Mouse (Mus musculus): ENCODE results near the gene Cfap77.
"Not testable (repeated sequence)": the region's sequence is repeated elsewhere in the genome, so short reads cannot be mapped to it uniquely, and the experiment has no call there.

Gene Cfap77

GRCm38 (mm10) chr2:29054991-29055390 lies at the start of gene Cfap77:
TSS of gene Cfap77 (minus strand) at chr2:29055066.
- peak; percentile 91 for DNase-seq

- not testable (repeated sequence) for DNase-seq
Measured at GRCm38 (mm10) chr2:29102416-29103377, 47.8 kb upstream of the Cfap77 start.

DNA sequence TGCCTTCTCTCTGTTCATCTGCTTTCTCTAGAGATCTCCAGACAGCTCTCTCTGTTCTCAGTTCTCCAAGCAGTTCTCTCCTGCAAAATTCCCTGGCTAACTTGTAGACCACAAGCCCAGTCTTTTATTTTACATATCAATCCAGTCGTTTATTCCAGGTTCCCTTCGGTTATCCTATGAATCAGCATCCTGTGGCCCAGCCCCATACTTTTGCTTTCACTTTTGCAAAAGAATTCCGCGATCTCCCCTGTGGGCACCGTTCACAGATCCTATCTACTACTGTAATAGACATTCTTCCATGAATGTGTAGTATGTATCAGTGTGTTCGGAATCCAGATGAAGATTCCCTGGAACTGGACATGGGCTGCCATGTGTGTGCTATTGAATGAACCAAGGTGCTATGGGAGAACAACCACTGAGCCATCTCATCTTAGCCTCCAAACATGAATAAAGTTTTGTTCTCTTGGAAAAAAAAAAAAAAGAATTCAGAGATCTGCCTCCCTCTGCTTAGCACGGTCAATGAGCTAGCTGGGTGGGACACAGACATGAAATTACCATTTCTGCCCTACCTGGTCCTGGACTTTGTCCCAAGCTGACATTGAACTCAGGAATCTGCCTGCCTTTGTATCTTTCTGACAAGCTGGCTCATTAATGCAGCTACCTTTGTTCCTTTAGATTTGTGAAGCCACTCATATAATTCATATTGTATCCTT lies 46.1 kb upstream of the Cfap77 start:
- DNase-seq, result no peak

- DNase-seq, result no peak
Measured at GRCm38 (mm10) chr2:29099646-29100045, 44.8 kb upstream of the Cfap77 start.

DNA sequence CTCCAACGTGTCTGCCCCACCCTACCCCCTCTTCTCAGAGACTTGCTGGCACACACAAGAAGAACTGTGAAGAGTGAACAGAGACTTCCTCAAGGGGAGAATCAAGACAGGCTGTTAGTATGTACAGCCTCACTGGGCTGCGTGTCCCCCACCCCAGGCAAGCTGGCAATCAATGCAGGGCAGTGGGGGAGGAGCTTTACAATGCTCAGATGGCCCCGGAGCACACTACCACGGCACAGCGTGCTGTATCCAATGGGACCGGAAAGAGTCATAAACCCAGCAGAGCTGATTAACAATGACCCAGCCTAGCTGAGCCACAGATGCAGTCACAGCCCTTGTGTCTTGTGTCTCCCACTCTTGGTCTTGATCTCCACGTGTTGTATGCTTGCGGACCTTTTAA lies 43.9 kb upstream of the Cfap77 start:
- no peak for DNase-seq

GRCm38 (mm10) chr2:29097955-29098354 lies 43.1 kb upstream of the Cfap77 start:
- DNase-seq, result not testable (repeated sequence)

- DNase-seq, result no peak
Measured at GRCm38 (mm10) chr2:29097465-29097864, 42.6 kb upstream of the Cfap77 start.

DNA sequence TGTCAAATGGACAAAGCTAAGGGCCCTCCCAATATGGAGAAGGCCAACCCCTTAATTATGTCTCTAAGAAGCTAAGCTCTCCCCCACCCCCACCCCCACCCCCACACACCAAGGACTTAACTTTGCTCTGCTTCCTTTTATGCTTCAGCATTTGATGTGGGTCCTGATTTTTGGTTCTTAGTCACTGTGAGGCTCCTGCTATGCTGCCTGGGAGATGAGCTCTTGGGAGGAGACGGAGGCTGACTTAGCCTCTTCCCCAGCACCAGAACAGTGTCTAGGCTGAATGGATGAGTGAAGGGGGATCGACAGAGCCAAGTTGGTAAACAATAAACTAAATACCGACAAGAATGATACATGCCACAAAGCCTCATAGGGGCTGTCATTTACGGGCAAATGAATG lies 41.9 kb upstream of the Cfap77 start:
- DNase-seq, result no peak

- no peak for DNase-seq
Measured at GRCm38 (mm10) chr2:29095674-29096073, 40.8 kb upstream of the Cfap77 start.

DNA sequence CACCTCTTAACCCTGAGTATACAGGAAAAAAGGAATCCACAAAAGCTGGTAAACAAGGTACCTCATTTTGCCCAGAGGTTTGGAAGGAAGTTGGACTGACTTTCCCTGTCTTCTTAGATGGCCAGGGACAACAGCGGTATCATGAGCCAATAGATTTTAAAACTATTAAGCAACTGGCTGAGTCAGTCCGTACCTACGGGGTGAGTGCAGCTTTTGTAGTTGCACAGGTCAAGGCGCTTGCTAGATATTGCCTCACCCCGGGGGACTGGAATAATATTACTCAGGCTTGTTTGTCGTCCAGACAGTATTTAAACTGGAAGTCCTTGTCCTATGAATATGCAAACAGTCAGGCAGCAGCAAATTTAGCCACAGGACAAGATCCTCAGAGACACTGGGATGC lies 34.4 kb upstream of the Cfap77 start:
- DNase-seq, result not testable (repeated sequence)

DNA sequence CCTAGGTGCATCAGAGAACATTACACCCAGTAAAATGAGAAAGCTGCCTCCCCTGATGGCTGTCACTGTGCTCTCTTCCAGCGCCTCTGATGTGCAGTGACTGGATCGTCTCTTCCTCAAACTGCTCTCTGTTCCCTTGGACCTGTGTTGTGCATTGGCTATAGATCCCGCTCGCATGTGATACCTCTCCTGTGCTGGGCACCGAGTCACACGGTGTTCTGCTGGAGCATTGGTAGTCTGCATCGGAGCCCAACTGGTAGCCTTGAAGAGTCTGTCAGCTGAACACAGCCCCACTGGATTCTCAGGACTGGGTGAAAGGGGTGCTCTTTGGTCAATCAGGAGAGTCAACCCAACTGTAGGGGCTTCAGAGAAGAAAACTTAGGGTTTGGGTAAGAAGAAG lies 31.2 kb upstream of the Cfap77 start:
- DNase-seq, result no peak

GRCm38 (mm10) chr2:29081965-29082364 lies 27.1 kb upstream of the Cfap77 start:
- no peak for DNase-seq

DNA sequence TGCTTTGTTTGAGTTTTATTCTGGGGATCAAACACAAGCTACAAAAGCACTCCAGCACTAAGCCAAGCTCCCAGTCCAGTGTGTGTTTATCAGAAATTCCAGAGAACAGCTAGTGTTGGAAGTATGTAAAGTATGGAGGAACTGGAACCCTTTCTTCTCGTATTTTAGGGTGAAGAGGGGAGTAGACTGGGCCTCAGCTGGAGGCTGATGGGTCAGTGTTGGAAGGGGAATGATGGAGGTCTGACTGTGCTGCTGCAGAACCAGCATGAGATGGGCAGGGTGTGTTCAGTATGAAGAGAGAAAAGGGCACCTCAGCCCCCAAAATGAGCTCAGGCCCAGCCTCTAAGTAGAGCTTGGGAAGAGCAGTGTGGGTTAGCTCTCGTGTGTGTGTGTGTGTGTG lies 21.4 kb upstream of the Cfap77 start:
- DNase-seq, result no peak

- DNase-seq, result no peak
Measured at GRCm38 (mm10) chr2:29075331-29076070, 20.6 kb upstream of the Cfap77 start.

DNA sequence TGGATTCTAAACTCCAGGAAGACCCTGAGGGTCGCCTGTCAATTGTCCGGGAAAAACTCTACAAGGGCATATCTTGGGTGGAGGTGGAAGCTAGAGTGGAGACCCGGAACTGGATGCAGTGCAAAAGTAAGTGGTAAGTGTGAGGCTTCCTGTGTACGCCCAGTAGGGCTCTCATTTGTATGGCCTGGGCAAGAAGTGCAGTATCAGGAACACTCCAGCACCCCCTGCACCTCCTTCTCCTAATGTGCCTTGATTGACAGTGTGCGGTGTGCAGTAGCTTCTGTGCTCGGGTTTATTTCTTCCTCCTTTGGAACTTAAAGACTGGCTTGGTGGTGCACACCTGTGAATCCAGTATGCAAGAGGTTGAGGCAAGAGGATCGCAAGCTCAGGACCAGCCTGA lies 19.8 kb upstream of the Cfap77 start:
- DNase-seq, result no peak

GRCm38 (mm10) chr2:29066410-29066809 lies 11.5 kb upstream of the Cfap77 start:
- peak; percentile 75 for DNase-seq

DNA sequence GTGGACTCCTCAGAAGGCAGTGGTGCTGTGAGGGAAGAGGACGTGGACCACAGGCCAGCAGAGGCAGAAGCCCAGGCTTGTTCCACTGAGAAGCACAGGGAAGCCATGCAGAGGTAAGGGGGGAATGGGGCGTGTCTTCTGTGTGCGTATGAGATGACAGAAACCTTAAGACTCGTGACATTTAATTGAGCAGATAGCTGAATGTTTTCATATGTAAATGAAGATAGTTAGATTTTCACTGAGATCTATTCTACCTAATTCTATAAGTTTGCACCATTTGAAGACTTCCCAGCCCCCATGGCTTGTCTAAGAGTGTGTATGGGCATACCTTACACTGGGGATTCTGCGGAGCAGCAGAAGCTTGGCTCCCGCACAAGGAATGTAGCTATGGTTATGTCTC lies 10.9 kb upstream of the Cfap77 start:
- DNase-seq, result no peak

GRCm38 (mm10) chr2:29060135-29060597 lies 5.3 kb upstream of the Cfap77 start, which contains the start of gene Ttf1:
TSS of gene Ttf1 (plus strand) at chr2:29060262.
- peak; percentile 97 for DNase-seq

DNA sequence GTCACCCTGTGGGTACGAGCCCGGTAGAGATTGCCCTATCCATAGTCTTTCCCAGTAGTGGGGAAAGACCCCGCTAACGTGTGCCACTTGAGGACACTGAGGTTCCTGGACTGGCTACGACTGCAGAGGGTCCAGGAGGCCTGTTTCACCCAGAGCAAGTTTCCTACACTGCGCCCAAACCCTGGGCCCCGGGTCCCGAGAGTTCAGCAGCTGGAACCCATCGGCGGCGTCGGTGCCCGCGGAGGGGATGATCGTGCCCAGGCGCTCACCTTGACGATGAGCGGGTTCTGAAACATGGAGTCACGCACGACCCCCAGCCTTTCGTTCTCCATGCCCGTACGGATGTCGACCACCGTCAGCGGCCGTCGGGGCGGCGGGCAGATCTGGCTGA lies 326 bp downstream of the Cfap77 start:
- no peak for DNase-seq

GRCm38 (mm10) chr2:29053802-29054544 lies 893 bp downstream of the Cfap77 start:
- DNase-seq, result peak; percentile 80

- peak; percentile 79 for DNase-seq
Measured at GRCm38 (mm10) chr2:29052943-29053454, 1.9 kb downstream of the Cfap77 start.

DNA sequence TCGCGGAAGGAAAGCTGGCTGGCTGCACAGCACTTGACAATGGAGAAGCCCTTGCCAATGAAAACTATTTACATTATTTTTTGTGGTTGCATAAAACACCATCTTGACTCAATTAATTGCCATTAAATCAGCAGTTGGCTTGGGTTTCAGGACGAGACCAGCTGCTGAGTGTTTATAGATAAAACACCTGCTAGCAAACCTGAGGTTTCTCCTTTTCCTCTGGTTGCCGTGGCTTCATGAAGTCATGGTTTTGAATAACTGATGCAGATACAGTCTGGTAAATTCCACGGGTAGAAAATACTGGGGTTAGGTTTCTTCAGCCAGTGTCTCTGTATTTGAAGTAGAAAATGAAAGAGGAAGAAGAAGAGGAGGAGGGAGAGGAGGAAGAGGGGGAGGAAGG lies 2.9 kb downstream of the Cfap77 start:
- DNase-seq, result no peak
